In the genomic region with DNA sequence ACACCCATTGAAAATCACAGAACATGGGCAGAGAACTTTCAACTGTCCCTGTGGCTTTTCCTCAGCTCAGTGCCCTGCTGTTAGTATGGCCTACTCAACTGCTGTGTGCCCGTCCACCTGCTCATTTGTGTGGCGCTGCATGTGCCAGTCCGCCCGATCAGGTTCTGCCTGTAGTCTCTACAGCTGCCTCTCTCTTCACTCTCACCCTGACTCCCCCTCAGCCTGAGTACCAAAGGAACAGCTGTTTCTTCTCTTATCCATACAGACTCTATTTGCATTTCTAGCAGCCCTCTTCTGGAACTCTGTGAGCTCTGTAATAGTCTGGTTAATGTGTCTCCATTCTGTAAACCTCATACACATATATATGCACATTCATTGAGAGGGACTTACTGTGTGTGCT, we compare ENCODE assay signal across 13 mouse cellular contexts.
DNase-seq lines count a peak whose midpoint lies in the region; ATAC-seq and TF ChIP-seq lines count a peak whose summit lies in the region.
"Had no signal": no experiment of that assay in that cellular context is flagged by ENCODE, and none has a peak within 500 bp of the region (broad histone marks: within the 10 kb centered on the region; RNA-seq: fewer than 3 reads in every experiment).

No protein-coding gene starts in this region.

- ATAC-seq in lung, embryonic 14.5 days (ENCODE audit: insufficient read depth), result peak; percentile 95
- ATAC-seq in forebrain, embryonic 14.5 days, result peak; percentile 61; the same call in 1 of the 2 replicates

- H3K27ac ChIP-seq in lung, embryonic 14.5 days (ENCODE audit: low read depth), result no peak overlapping the region
- no peak overlapping the region for H3K27ac ChIP-seq in forebrain, embryonic 14.5 days (ENCODE audit: low read depth, low read length)
- H3K27ac ChIP-seq: hindbrain, embryonic 13.5 days had no signal

- no peak for TF ChIP-seq POLR2A in myocyte (IDR thresholded peaks at IDR 0.05; ENCODE audit: insufficient read length, low read depth)

- H3K4me2 ChIP-seq in lung, embryonic 14.5 days, result no peak overlapping the region
- H3K4me2 ChIP-seq in forebrain, embryonic 14.5 days (ENCODE audit: low read length), result no peak overlapping the region
- no peak overlapping the region for H3K4me2 ChIP-seq in myocyte (ENCODE audit: low read depth)
- H3K4me2 ChIP-seq: hindbrain, embryonic 13.5 days had no signal

- peak; percentile 66 for DNase-seq in heart, adult 11 months
- DNase-seq in heart, postnatal 4 days, result no peak
- DNase-seq in lung, embryonic 14.5 days, result peak; percentile 64
- no peak for DNase-seq in lung, postnatal 36 days
- peak; percentile 24 for DNase-seq in forebrain, embryonic 14.5 days (ENCODE audit: low spot score)
- DNase-seq in adrenal gland, adult 8-10 months, result no peak
- DNase-seq: cerebellum, adult 18-20 months; kidney, adult 8-10 months; lung, adult 18-20 months; right cerebral cortex, postnatal 14 days; thymus, adult 2 months had no signal

- no peaks in the 10 kb centered on the region for H3K4me1 ChIP-seq in lung, embryonic 14.5 days (ENCODE audit: insufficient read depth)
- H3K4me1 ChIP-seq in forebrain, embryonic 14.5 days (ENCODE audit: control insufficient read depth, insufficient read depth, low read length), result no peaks in the 10 kb centered on the region

- TF ChIP-seq CTCF in lung, embryonic 14.5 days (IDR thresholded peaks at IDR 0.05; ENCODE audit: low read depth), result peak; percentile 30; the same call in 1 of the 2 replicates

- WGBS in lung, embryonic 14.5 days, result 30% methylated on average over 4 of the region's 4 CpGs
- 70% methylated on average over 4 of the region's 4 CpGs for WGBS in forebrain, embryonic 14.5 days

- H3K27me3 ChIP-seq in lung, embryonic 14.5 days (ENCODE audit: insufficient read depth, low read length), result no peaks in the 10 kb centered on the region
- no peaks in the 10 kb centered on the region for H3K27me3 ChIP-seq in forebrain, embryonic 14.5 days (replicated peaks; ENCODE audit: control insufficient read depth, insufficient read depth, low read length)
- no peaks in the 10 kb centered on the region for H3K27me3 ChIP-seq in myocyte (ENCODE audit: control insufficient read depth, insufficient read depth, insufficient read length)
- H3K27me3 ChIP-seq: hindbrain, embryonic 13.5 days had no signal

- H3K36me3 ChIP-seq in lung, embryonic 14.5 days (ENCODE audit: insufficient read depth), result no peaks in the 10 kb centered on the region
- H3K36me3 ChIP-seq in forebrain, embryonic 14.5 days (ENCODE audit: control insufficient read depth, insufficient read depth, low read length), result no peaks in the 10 kb centered on the region
- no peaks in the 10 kb centered on the region for H3K36me3 ChIP-seq in myocyte (ENCODE audit: control insufficient read depth, insufficient read depth)
- H3K36me3 ChIP-seq: hindbrain, embryonic 13.5 days had no signal

- H3ac ChIP-seq in myocyte (ENCODE audit: control insufficient read depth, insufficient read length), result no peak overlapping the region

- no peak overlapping the region for H3K9ac ChIP-seq in lung, embryonic 14.5 days
- H3K9ac ChIP-seq in forebrain, embryonic 14.5 days (ENCODE audit: low read length), result no peak overlapping the region
- H3K9ac ChIP-seq: hindbrain, embryonic 13.5 days had no signal

- no peaks in the 10 kb centered on the region for H3K79me2 ChIP-seq in myocyte (ENCODE audit: control insufficient read depth, insufficient read depth)

- no peak overlapping the region for H3K4me3 ChIP-seq in lung, embryonic 14.5 days (ENCODE audit: low read depth, low read length)
- no peak overlapping the region for H3K4me3 ChIP-seq in forebrain, embryonic 14.5 days (ENCODE audit: low read depth, low read length)
- no peak overlapping the region for H3K4me3 ChIP-seq in myocyte
- H3K4me3 ChIP-seq: hindbrain, embryonic 13.5 days had no signal

- H3K9me3 ChIP-seq in lung, embryonic 14.5 days (ENCODE audit: low read depth, low read length), result no peaks in the 10 kb centered on the region
- H3K9me3 ChIP-seq in forebrain, embryonic 14.5 days (replicated peaks; ENCODE audit: control insufficient read depth, low read length), result no peaks in the 10 kb centered on the region
- H3K9me3 ChIP-seq: hindbrain, embryonic 13.5 days had no signal

TF ChIP-seq in myocyte, 11 proteins besides CTCF, POLR2A, EP300 and RAD21:
- TF ChIP-seq CEBPB (IDR thresholded peaks at IDR 0.05; ENCODE audit: insufficient read depth, poor library complexity, severe bottlenecking), result no peak
- no peak for TF ChIP-seq TCF12 (IDR thresholded peaks at IDR 0.05; ENCODE audit: insufficient read depth, poor library complexity, severe bottlenecking)
- no peak for TF ChIP-seq E2F4 (IDR thresholded peaks at IDR 0.05; ENCODE audit: insufficient read depth)
- TF ChIP-seq SRF (IDR thresholded peaks at IDR 0.05; ENCODE audit: control insufficient read depth, insufficient read length, low read depth), result no peak
- TF ChIP-seq TCF3 (IDR thresholded peaks at IDR 0.05; ENCODE audit: insufficient read length, low read depth), result no peak
- TF ChIP-seq REST (IDR thresholded peaks at IDR 0.05; ENCODE audit: insufficient read depth, insufficient read length), result no peak
- no peak for TF ChIP-seq MAX (IDR thresholded peaks at IDR 0.05; ENCODE audit: low read depth)
- peak; percentile 21 to 72 (median 33) for TF ChIP-seq MYOG (IDR thresholded peaks at IDR 0.05; ENCODE audit: control insufficient read depth in 1 of 3, insufficient read depth in 1 of 3, insufficient read length in 2 of 3, low read depth in 2 of 3)
- no peak for TF ChIP-seq POLR2AphosphoS2 (IDR thresholded peaks at IDR 0.05; ENCODE audit: insufficient read length, low read depth)
- TF ChIP-seq MYOD1 (IDR thresholded peaks at IDR 0.05; ENCODE audit: control insufficient read depth in 1 of 3, insufficient read length in 2 of 3, low read depth in 2 of 3), result peak in 2 of 3 experiments; percentile 54 to 61
- TF ChIP-seq USF1 (IDR thresholded peaks at IDR 0.05; ENCODE audit: low read depth), result no peak

Comparison
In these comparisons a context has a peak if more than half of its experiments do, and no peak if none do; other contexts are left out.
1. DNase-seq: peak in heart, adult 11 months (single experiment), lung, embryonic 14.5 days (single experiment) and forebrain, embryonic 14.5 days (single experiment); none in heart, postnatal 4 days (single experiment), lung, postnatal 36 days (single experiment) and adrenal gland, adult 8-10 months (single experiment).